Mouse (Mus musculus): ENCODE data around the gene Lias. TPM values are rescaled to one million over a fixed set of nuclear protein-coding genes. Genes with fewer than 3 reads are reported as not detected.

The Lias gene
- polyA plus RNA-seq, 1 experiment from 2014 or later = 59.8 TPM

DNA sequence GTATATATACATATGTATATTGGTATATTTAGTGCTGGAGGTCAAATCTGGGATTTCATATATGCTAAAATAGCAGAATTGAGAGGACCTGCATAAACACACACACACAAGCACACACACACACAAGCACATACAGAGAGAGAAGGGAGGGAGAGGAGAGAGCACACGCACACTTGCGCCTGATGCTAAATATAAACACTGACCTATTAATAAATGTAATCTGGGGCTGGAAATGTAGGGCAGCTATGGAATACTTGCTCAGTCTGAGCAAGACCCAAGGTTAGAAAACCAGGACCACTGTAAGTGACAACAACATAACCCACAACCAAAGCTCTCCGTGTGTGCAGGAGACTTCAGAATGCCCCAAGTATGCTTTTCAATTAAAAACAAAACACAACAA is 68.2 kb downstream of the Lias start:
- ATAC-seq (replicated peaks; ENCODE audit: extremely low read depth, insufficient read depth, low FRiP score) = peak; percentile 54
- H3K4me3 ChIP-seq (ENCODE audit: low read length) = no peak overlapping the region
- peak overlapping the region; percentile 36; the same call in 1 of the 2 replicates for H3K4me2 ChIP-seq (ENCODE audit: low read depth, low read length)
- peak overlapping the region; percentile 42; the same call in 1 of the 2 replicates for H3K9ac ChIP-seq (ENCODE audit: low read length)
- WGBS = 36% methylated on average over 3 of the region's 3 CpGs
- H3K9me3 ChIP-seq (replicated peaks; ENCODE audit: control insufficient read depth, low read length) = no peaks in the 10 kb centered on the region
- no peaks in the 10 kb centered on the region for H3K27me3 ChIP-seq (ENCODE audit: control insufficient read depth, insufficient read depth, low read length)
- peaks cover 48% of the 10 kb centered on the region for H3K4me1 ChIP-seq (ENCODE audit: control insufficient read depth, insufficient read depth, low read length)
- peaks cover 7% of the 10 kb centered on the region; the same call in 1 of the 2 replicates for H3K36me3 ChIP-seq (ENCODE audit: control insufficient read depth, insufficient read depth)
- H3K27ac ChIP-seq (ENCODE audit: low read length) = peak overlapping the region; percentile 87

Other genes starting within 250 kb of the Lias start
- gene Wdr19, start 191.8 kb upstream of the Lias start, polyA plus RNA-seq (2015; fragmentation: Nextera tagmentation; extraction: Ambion mirVana) = 5.0 and 5.6 TPM in 2 replicates
- 50.1 and 55.2 TPM in 2 replicates for gene Rfc1, start 55.8 kb upstream of the Lias start, polyA plus RNA-seq (2015; fragmentation: Nextera tagmentation; extraction: Ambion mirVana)
- not detected in 2 replicates for gene Klb, start 43.2 kb upstream of the Lias start, polyA plus RNA-seq (2015; fragmentation: Nextera tagmentation; extraction: Ambion mirVana)
- 586 and 596 TPM in 2 replicates for gene Rpl9, start 53 bp upstream of the Lias start, polyA plus RNA-seq (2015; fragmentation: Nextera tagmentation; extraction: Ambion mirVana)
- gene Ugdh, start 44.5 kb downstream of the Lias start, polyA plus RNA-seq (2015; fragmentation: Nextera tagmentation; extraction: Ambion mirVana) = 58.9 and 65.3 TPM in 2 replicates
- 0.91 and 2.3 TPM in 2 replicates for gene Gm43552, start 101.3 kb downstream of the Lias start, polyA plus RNA-seq (2015; fragmentation: Nextera tagmentation; extraction: Ambion mirVana)
- 116 and 141 TPM in 2 replicates for gene Smim14, start 145.7 kb downstream of the Lias start, polyA plus RNA-seq (2015; fragmentation: Nextera tagmentation; extraction: Ambion mirVana)
- 117 and 132 TPM in 2 replicates for gene Ube2k, start 145.7 kb downstream of the Lias start, polyA plus RNA-seq (2015; fragmentation: Nextera tagmentation; extraction: Ambion mirVana)